Mouse (Mus musculus) kidney, adult 10 weeks (tissue): ENCODE measurements around the gene Nrg4. TPM values are rescaled to one million over a fixed set of nuclear protein-coding genes. Genes with fewer than 3 reads are reported as not detected.

ENCODE experiments used
- polyA plus RNA-seq: library from polyadenylated mRNA; stranded (reverse); fragments of 350-450 nt; fragmentation: Illumina TruSeq; extraction: RNeasy Lipid Tissue Mini Kit (QIAGEN cat#74804); gene quantifications from one replicate; pipeline ENCODE4 v1.2.3, GENCODE M21; 2014; ENCODE audit warnings: low read depth, low replicate concordance

Nrg4 gene
- polyA plus RNA-seq: 1.4 TPM

GRCm38 (mm10) chr9:55326515-55327233, at the start of gene Nrg4, which contains the start of gene Tmem266:
Gene Nrg4 (minus strand): TSS chr9:55326844.
Gene Tmem266 (plus strand): TSS chr9:55326913.

GRCm38 (mm10) chr9:55208790-55209481, 117.7 kb downstream of the Nrg4 start, which contains the start of gene Fbxo22:
Gene Fbxo22 (plus strand): TSS chr9:55208925.

Other genes starting within 250 kb of the Nrg4 start
- gene Ube2q2, start 178.0 kb downstream of the Nrg4 start, polyA plus RNA-seq: 125 TPM
- gene Fbxo22, start 117.9 kb downstream of the Nrg4 start, polyA plus RNA-seq: 83.8 TPM
- gene Tmem266, start 69 bp upstream of the Nrg4 start, polyA plus RNA-seq: not detected
- gene Etfa, start 185.4 kb upstream of the Nrg4 start, polyA plus RNA-seq: 929 TPM
- not detected for gene Isl2, start 211.8 kb upstream of the Nrg4 start, polyA plus RNA-seq